ENCODE assay signal across 19 mouse cellular contexts in the genomic region with DNA sequence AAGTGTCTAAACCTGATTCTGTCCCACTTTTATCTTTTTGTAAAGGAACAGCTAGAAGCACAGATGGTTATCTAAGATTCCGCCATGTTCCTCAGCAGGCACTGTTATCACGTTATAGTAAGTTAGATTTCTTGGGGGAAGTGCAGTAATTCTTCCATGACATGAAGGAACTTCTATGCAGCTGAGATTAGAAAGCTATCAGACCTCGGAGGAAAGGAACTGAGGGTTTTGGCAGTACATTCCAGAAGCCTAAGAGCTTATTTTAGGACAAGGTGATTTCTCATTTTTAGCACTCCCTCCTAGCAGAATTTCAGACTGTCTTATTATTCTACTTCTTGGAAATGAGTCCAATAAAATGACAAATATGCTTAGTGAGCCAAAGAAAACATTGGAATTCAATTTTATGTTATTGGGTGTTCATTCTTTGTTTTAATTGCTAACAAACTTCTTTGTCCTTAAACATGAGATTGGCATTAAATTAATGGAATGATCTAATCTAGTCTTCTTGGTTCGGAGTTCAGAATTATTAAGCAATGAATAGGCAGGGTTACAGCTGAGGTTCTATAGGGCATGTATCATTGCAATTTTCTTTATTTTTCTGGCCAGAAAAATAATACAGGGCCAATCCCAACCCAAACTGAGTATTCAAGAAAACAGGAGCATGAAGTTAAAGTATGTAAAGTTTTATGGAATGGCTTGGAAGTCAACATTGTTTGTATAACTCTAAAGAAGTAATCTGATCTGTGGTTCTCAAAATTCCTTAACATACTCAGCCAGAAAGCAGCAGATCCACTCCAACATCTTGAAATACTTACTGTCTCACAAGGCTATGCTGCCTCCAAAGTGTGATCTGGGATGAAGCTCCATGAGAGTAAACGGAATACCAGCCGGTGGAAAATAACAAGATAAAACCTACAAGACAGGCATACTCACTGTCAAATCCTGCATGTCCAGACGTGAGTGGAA.
A peak's percentile ranks its signal among the peaks of the same experiment; 100 is the strongest.
DNase-seq lines count a peak whose midpoint lies in the region; ATAC-seq lines count a peak whose summit lies in the region.
"Had no signal": no experiment of that assay in that cellular context is flagged by ENCODE, and none has a peak within 500 bp of the region (broad histone marks: within the 10 kb centered on the region; RNA-seq: fewer than 3 reads in every experiment).

No protein-coding gene starts in this region.

- intact Hi-C loops in gastrocnemius, postnatal 14 days (cut with DNase I; ENCODE audit: low total_unique reads) = no loop called here
- intact Hi-C loops in heart, postnatal 10 days (cut with DNase I) = no loop called here

- no peaks in the 10 kb centered on the region for H3K27me3 ChIP-seq in lung, embryonic 16.5 days (ENCODE audit: control insufficient read depth, insufficient read depth, low read depth, low read length)
- H3K27me3 ChIP-seq in stomach, embryonic 15.5 days (replicated peaks) = no peaks in the 10 kb centered on the region
- H3K27me3 ChIP-seq: heart, embryonic 12.5 days; midbrain, embryonic 15.5 days; neural tube, embryonic 13.5 days had no signal

- no peak overlapping the region for H3K9ac ChIP-seq in lung, embryonic 16.5 days (ENCODE audit: low read length)
- no peak overlapping the region for H3K9ac ChIP-seq in stomach, embryonic 15.5 days
- H3K9ac ChIP-seq: heart, embryonic 12.5 days; midbrain, embryonic 15.5 days; neural tube, embryonic 13.5 days had no signal

- WGBS in lung, embryonic 16.5 days = 31% methylated on average over 7 of the region's 7 CpGs
- WGBS in stomach, embryonic 15.5 days = 39% methylated on average over 7 of the region's 7 CpGs

- no peak overlapping the region for H3K4me2 ChIP-seq in lung, embryonic 16.5 days (ENCODE audit: low read depth, low read length)
- H3K4me2 ChIP-seq in stomach, embryonic 15.5 days = no peak overlapping the region
- H3K4me2 ChIP-seq: heart, embryonic 12.5 days; midbrain, embryonic 15.5 days; neural tube, embryonic 13.5 days had no signal

- peak; percentile 59 for ATAC-seq in lung, embryonic 16.5 days (ENCODE audit: low read depth)
- ATAC-seq in stomach, embryonic 15.5 days (ENCODE audit: insufficient read depth, low FRiP score, low read depth) = no peak; the same call in 1 of the 2 replicates
- ATAC-seq: activated CD4-positive, CD25-positive, alpha-beta regulatory T cell, adult 4 months; intestine, postnatal 0 days; midbrain, embryonic 15.5 days had no signal

- H3K4me3 ChIP-seq in lung, embryonic 16.5 days (ENCODE audit: low read length) = no peak overlapping the region
- H3K4me3 ChIP-seq in stomach, embryonic 15.5 days (replicated peaks) = no peak overlapping the region
- H3K4me3 ChIP-seq: heart, embryonic 12.5 days; midbrain, embryonic 15.5 days; neural tube, embryonic 13.5 days had no signal

- no peaks in the 10 kb centered on the region for H3K9me3 ChIP-seq in lung, embryonic 16.5 days (ENCODE audit: control insufficient read depth, low read length)
- H3K9me3 ChIP-seq in stomach, embryonic 15.5 days = no peaks in the 10 kb centered on the region
- H3K9me3 ChIP-seq: heart, embryonic 12.5 days; midbrain, embryonic 15.5 days; neural tube, embryonic 13.5 days had no signal

- peaks cover 2% of the 10 kb centered on the region; the same call in 1 of the 2 replicates for H3K4me1 ChIP-seq in lung, embryonic 16.5 days (replicated peaks; ENCODE audit: control insufficient read depth, insufficient read depth, low read length)
- H3K4me1 ChIP-seq in stomach, embryonic 15.5 days = no peaks in the 10 kb centered on the region
- H3K4me1 ChIP-seq: heart, embryonic 12.5 days; midbrain, embryonic 15.5 days; neural tube, embryonic 13.5 days had no signal

- no peaks in the 10 kb centered on the region for H3K36me3 ChIP-seq in lung, embryonic 16.5 days (ENCODE audit: control insufficient read depth, insufficient read depth, low read length)
- no peaks in the 10 kb centered on the region for H3K36me3 ChIP-seq in stomach, embryonic 15.5 days
- H3K36me3 ChIP-seq: heart, embryonic 12.5 days; midbrain, embryonic 15.5 days; neural tube, embryonic 13.5 days had no signal

- H3K27ac ChIP-seq in lung, embryonic 16.5 days (ENCODE audit: low read length) = peak overlapping the region; percentile 52; the same call in 1 of the 2 replicates
- H3K27ac ChIP-seq in stomach, embryonic 15.5 days = peak overlapping the region; percentile 40
- H3K27ac ChIP-seq: midbrain, embryonic 15.5 days; neural tube, embryonic 13.5 days had no signal

- DNase-seq in gastrocnemius, adult 18-20 months (ENCODE audit: low spot score) = peak; percentile 12
- DNase-seq in gastrocnemius, postnatal 14 days = no peak
- no peak for DNase-seq in lung, adult 18-20 months
- DNase-seq in fat pad, adult 2 months (ENCODE audit: extremely low read depth, low read depth, low spot score) = peak; percentile 56
- DNase-seq in adrenal gland, postnatal 10 days = no peak
- DNase-seq in heart, postnatal 10 days = no peak
- DNase-seq: B cell, adult 2 months; cerebellum, adult 2 months; layer of hippocampus, postnatal 36 days; liver; lung, postnatal 36 days; retina, postnatal 1 day had no signal

Comparison
In these comparisons a context has a peak if more than half of its experiments do, and no peak if none do; other contexts are left out.
1. DNase-seq: peak in gastrocnemius, adult 18-20 months (single experiment) and fat pad, adult 2 months (single experiment); none in gastrocnemius, postnatal 14 days (single experiment), lung, adult 18-20 months (0 of 2), adrenal gland, postnatal 10 days (single experiment) and heart, postnatal 10 days (0 of 2).